Mouse (Mus musculus) WW6 (cell line): ENCODE measurements at regions not wholly inside any gene's neighbourhood (a gene's known extent, or its start where the extent isn't known, plus 50 kb on each side); places are given as distances from the start of the nearest gene placed in this dataset.

ENCODE experiments used
- DNase-seq: peaks from one replicate; pipeline ENCODE4 v3.0.0-alpha.2; 2013; ENCODE audit warnings: low read depth, low spot score

DNA sequence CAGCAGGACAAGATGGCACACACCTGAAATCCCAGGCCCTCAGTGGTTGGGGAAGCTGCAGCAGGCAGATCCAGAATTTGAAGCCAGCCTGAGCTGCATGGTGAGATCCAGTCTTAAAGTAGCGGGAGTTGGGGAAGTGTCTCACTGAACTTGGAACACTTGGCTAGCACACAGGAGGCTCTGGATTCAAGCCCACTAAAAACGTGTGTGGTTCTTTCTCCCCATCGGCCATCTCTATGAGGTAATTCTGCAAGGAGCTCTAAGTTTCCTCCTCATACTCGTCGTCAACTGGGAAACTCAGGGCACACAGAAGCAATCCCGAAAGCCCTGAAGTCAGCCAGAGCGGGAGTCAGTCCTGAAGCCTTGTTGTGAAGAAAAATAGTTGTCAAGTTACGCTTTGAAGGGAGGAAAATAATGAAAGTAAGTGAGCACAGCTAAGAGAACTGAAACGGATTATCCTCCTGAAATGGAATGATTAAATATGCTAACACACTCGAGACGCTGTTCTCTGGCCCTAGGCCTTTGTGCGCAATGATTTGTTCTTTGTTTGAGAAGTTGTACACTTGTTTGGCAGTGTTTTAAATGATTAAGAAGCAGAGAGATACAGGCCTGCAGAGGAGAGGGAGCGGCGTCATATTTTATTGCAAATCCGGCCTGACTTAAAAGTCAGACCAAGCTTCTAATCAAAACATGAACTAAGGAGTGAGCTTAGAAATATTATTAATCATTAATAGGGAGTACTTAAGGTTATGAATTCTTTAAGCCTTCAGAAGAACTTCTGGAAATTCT lies 69.0 kb upstream of the Ercc4 start:
- no peak for DNase-seq

DNA sequence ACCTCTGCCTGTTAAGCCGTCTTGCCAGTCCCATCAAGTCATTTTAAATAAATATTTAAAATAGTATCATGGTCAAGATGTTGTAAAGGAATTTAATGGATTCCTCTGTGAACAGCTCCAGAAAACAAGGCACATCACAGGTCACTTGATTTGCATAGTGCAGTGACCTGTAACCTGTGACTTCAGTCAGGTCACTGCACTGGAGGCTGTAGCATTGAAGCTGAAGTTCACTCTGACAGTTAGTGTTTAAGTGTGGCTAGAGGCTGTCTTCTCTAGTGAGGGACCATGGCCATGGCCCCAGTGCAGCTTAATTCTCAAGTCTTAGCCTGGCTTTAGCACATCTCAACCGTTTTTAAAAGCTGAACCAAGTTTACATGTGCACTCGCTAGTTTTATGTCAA lies 68.1 kb upstream of the Ercc4 start:
- no peak for DNase-seq

DNA sequence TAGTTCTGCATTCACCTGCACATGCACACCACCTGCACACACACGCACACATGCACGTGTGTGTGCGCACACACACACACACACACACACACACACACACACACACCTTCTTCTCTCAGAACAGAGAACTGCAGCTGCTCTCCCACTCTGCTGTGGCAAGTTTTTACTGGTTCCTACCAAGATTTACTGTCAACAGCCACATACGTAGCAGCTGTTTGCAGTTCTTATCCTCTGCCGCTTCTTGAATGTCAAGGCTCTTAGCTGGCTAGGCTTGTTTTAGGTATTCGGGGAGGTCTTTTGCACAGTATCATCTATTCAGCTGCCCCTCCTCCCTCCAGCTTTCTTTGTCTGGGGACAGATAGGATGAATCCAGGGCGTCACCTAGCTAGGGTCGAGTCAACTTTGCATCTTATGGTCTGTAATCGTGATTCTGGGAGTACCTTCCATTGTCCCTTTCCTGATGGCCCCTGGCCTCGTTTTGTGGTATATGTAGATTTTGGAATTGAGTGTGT lies 64.3 kb upstream of the Ercc4 start:
- no peak for DNase-seq

DNA sequence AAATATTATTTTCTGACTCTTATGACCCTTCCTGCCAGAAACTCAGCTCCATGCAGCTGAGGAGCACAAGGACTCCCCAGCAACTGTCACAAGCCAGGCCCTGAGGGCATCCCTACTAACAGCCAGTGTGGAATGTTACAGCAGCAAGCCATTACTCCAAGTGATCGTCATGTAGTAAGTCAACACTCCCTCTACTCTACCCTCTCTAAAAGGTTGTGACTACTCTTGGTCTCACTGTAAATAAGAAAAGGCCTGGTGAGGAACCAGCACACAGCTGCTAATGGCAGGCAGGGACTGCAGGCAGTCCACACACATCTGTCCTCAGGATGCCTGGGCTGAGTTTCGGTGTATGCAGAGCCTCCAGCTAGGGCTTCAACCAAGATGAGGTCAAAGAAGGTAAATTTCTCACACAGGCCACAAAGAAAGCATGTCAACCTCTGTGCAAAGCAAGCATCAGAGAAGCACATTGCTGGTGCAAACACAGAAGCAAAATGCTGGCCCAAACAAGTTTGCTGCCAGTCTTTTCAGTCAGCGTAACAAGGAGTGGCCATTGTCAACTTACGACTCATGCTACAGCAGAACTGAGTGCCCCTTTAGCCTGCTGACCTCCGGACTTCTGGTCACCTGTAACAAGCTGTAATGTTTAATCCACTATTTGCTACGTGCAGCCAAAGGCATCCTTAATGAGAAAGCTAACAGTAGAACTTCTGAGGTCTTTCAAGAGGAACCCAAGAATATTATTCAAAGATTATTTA lies 62.9 kb upstream of the Ercc4 start:
- no peak for DNase-seq

DNA sequence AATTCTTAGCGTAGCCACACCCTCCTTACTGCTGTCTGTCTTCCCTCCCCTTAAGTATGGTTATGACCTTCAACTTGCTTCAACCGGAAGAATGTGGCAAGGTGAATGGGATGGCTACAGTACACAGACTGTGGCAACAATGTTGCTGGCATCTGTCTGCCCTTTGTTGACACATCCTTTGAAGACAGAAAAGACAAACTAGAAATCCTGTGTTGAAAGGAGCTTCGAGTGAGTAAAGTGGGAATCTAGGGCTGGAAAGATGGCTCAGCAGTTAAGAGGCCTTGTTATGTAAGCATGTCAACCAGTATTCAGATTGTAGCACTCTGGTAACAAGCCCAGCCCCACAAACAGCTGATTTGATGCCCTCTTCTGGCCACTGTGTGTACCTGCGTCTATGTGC lies 60.2 kb upstream of the Ercc4 start:
- DNase-seq = no peak

DNA sequence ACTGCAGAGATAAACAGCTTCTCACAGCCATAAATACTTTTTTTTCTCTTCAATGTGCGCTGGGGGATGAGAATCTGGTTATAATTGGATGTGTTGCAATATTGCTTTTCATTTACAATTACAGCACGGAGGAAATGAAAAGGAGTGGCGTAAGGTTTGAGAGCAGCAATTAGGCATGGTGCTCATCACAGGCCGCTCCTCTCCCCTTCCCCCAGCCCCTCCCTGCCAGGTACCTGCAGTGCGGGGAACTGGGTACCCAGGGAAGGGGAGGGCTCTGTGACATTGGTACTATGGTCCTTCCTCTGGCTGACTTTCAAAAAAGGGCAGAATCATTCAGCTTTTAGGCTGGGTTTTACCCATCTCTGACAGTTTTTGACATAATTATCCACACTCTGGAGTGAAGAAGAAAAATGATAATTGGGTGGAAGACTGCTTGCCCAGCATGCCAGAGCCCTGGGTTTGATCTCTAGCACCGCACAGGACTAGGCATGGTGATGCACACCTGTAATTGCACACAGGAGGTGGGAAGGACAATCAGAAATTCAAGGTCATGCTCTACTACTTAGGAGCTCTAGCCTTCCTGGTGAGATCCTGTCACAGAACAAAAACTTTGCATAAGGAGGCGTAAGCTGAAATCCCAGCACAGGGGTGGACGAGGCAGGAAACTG lies 59.1 kb upstream of the Ercc4 start:
- DNase-seq = no peak

GRCm38 (mm10) chr16:13054956-13055355 lies 54.5 kb upstream of the Ercc4 start:
- no peak for DNase-seq
